Mouse (Mus musculus): Measurements from ENCODE around the gene Lyzl4.

GRCm38 (mm10) chr9:121690734-121691133 is 48.8 kb upstream of the Lyzl4 start:
- TF ChIP-seq CTCF (IDR thresholded peaks at IDR 0.05; ENCODE audit: borderline replicate concordance, extremely low read depth, insufficient read depth, insufficient read length) (no peak), POLR2A (IDR thresholded peaks at IDR 0.05; ENCODE audit: borderline replicate concordance, extremely low read depth, insufficient read depth, insufficient read length, poor library complexity, severe bottlenecking) (no peak)

Data from brain, embryonic 14.5 days (tissue).